Mouse (Mus musculus): ENCODE results near the gene Dip2c. TPM values are rescaled to one million over a fixed set of nuclear protein-coding genes. Genes with fewer than 3 reads are reported as not detected.

The Dip2c gene
- polyA plus RNA-seq, 1 experiment from 2014 or later = 11.8 TPM

Other genes with a start within 250 kb of the Dip2c start
- gene Larp4b, start 182.6 kb upstream of the Dip2c start, polyA plus RNA-seq (2015; fragmentation: Nextera tagmentation; extraction: Ambion mirVana) = 31.6 and 35.8 TPM in 2 replicates

Measured in neural tube, embryonic 13.5 days (tissue).